In the genomic region with DNA sequence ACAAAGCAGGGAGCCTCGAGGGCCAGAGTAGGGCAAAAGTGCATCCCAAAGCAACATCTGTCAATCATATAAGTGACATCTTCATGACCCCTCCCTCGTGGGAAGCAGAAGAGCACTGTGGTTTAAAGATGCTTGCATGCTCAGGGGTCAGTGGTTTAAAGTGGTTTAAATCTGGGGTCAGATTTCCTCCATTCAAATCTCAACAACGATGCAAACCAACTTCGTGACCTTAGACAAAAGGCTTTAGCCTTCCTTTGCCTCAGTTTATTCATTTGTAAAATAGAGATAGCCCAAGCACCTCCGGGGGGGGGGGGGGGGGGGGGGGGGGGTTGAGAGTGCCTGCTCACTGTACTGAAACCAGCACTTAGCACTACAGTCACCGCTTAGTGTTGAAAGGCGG, we compare ENCODE assay signal across 24 mouse cellular contexts.
"Had no signal": no experiment of that assay in that cellular context is flagged by ENCODE, and none has a peak within 500 bp of the region (broad histone marks: within the 10 kb centered on the region; RNA-seq: fewer than 3 reads in every experiment).

No protein-coding gene starts in this region.

- H3K27ac ChIP-seq: heart, adult 2 months; heart, embryonic 13.5 days; heart, embryonic 15.5 days; hindbrain, embryonic 13.5 days; hindbrain, embryonic 15.5 days; hindbrain, postnatal 0 days; kidney, embryonic 15.5 days; kidney, postnatal 0 days; layer of hippocampus, adult 2 months; left cerebral cortex, adult 2 months; limb, embryonic 10.5 days; limb, embryonic 12.5 days; liver, embryonic 12.5 days; liver, embryonic 14.5 days had no signal

- H3K9me3 ChIP-seq: heart, embryonic 13.5 days; heart, embryonic 15.5 days; hindbrain, embryonic 13.5 days; hindbrain, embryonic 15.5 days; kidney, embryonic 15.5 days; limb, embryonic 10.5 days; limb, embryonic 12.5 days; liver, embryonic 12.5 days had no signal

- H3K36me3 ChIP-seq: heart, embryonic 13.5 days; heart, embryonic 15.5 days; hindbrain, embryonic 15.5 days; kidney, embryonic 15.5 days; limb, embryonic 10.5 days; limb, embryonic 12.5 days; liver, embryonic 12.5 days had no signal

- DNase-seq: gastrocnemius, postnatal 14 days; gastrocnemius, postnatal 36 days; heart, adult 11 months; heart, adult 2 months; heart, postnatal 14 days; heart, postnatal 36 days; kidney, adult 11 months; kidney, adult 2 months; kidney, adult 9 months; kidney, postnatal 25 days; kidney, postnatal 4 days had no signal

- H3K27me3 ChIP-seq: heart, embryonic 15.5 days; hindbrain, embryonic 13.5 days; hindbrain, embryonic 15.5 days; kidney, embryonic 15.5 days; limb, embryonic 12.5 days; liver, embryonic 12.5 days had no signal

- H3K4me1 ChIP-seq: heart, embryonic 13.5 days; heart, embryonic 15.5 days; hindbrain, embryonic 13.5 days; hindbrain, embryonic 15.5 days; limb, embryonic 10.5 days; limb, embryonic 12.5 days had no signal

- H3K4me3 ChIP-seq: heart, adult 2 months; heart, embryonic 13.5 days; heart, embryonic 15.5 days; hindbrain, embryonic 13.5 days; hindbrain, embryonic 15.5 days; kidney, embryonic 15.5 days; layer of hippocampus, adult 2 months; left cerebral cortex, adult 2 months; limb, embryonic 10.5 days; limb, embryonic 12.5 days; liver, embryonic 12.5 days had no signal

- H3K9ac ChIP-seq: heart, embryonic 13.5 days; heart, embryonic 15.5 days; hindbrain, embryonic 13.5 days; hindbrain, embryonic 15.5 days; kidney, embryonic 15.5 days; limb, embryonic 12.5 days; liver, embryonic 12.5 days; liver, embryonic 14.5 days had no signal
